Mouse (Mus musculus): Measurements from ENCODE around the gene Pank2.
"Not testable (repeated sequence)": the region's sequence is repeated elsewhere in the genome, so short reads cannot be mapped to it uniquely, and the experiment has no call there.

The Pank2 gene

GRCm38 (mm10) chr2:131260544-131261307 lies 1.6 kb upstream of the Pank2 start:
- DNase-seq (ENCODE audit: low spot score in 2 of 2): no peak

GRCm38 (mm10) chr2:131261481-131262212 lies 648 bp upstream of the Pank2 start:
- DNase-seq (ENCODE audit: low spot score in 2 of 2): no peak

GRCm38 (mm10) chr2:131262680-131263670 lies 680 bp downstream of the Pank2 start:
- peak; percentile 38 to 49 for DNase-seq (ENCODE audit: low spot score in 2 of 2)

- DNase-seq (ENCODE audit: low spot score in 2 of 2): peak in 1 of 2 experiments; percentile 32
Measured at GRCm38 (mm10) chr2:131264027-131264426, 1.7 kb downstream of the Pank2 start.

DNA sequence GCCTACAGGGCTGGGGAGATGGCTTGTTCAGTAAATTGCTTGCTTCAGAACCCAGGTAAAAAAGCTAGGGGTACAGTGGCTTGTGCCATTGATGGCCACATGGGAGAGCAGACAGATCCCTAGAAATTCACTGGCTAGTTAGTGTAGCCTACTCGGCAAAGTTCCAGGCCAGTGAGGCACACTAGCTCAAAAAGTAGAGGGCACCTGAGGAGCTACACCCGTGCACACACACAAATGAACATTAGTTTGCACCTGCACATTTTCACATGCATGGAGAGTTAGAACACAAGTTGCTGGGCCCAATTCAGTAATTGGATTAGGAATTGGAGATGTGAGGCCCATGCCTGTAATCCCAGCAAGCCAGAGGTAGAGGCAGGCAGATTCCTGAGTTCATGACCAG lies 2.8 kb downstream of the Pank2 start:
- DNase-seq (ENCODE audit: low spot score in 2 of 2): no peak

- DNase-seq (ENCODE audit: low spot score in 2 of 2): no peak
Measured at GRCm38 (mm10) chr2:131275493-131275892, 13.2 kb downstream of the Pank2 start.

GRCm38 (mm10) chr2:131276722-131277121 lies 14.4 kb downstream of the Pank2 start:
- no peak for DNase-seq (ENCODE audit: low spot score in 2 of 2)

DNA sequence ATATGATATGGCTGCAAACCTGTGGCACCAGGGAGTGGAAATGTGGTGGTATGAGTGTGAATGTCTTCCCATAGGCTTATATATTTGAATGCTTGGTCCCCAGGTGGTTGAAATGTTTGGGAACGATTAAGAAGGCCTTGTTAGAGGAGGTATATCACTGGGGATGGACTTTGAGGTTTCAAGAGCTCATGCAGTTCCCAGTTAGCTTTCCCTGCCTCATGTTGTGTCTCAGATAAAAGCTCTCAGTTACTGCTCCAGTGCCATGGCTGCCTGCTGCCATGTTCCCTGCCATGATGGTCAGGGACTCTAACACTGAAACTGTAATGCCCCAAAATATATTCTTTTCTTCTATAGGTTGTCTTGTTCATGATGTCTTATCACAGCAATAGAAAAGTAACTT lies 19.3 kb downstream of the Pank2 start:
- no peak for DNase-seq (ENCODE audit: low spot score in 2 of 2)

DNA sequence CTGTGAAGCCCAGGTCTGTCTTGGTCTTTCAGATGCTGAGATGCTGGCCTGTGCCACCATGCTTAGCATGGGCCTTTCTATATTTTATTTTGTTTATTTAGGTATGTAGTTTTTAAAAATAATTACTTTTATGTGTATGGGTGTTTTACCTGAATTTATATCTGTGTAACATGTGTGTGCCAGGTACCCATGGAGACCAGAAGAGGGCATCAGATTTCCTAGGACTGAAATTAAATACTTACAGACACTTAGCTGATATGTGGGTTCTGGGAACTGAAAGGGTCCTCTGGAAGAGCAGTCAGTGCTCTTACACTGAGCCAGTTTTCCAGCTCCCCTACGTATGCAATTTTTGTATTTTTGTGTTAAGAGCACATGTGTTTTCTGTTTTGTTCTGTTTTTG lies 24.0 kb downstream of the Pank2 start:
- DNase-seq (ENCODE audit: low spot score in 2 of 2): no peak

DNA sequence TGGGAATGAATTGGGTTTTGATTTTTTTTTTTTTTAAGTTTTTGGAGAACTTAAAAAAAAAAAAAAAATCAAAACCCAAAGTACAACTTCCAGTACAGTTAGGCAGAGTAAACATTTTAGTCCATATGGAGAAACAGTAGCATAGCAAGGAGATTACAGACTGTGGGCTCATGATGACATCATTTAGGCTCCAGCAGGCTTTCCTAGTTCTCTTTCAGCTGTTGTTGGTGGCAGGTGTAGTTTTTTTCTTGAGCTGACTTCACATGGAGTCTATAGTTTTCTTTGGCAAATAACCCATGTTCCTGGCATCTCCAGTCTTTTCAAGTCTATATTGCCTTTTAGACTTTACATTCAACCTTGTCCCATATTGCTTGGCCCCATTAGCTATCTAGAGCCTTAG lies 28.4 kb downstream of the Pank2 start:
- DNase-seq (ENCODE audit: low spot score in 2 of 2): no peak

DNA sequence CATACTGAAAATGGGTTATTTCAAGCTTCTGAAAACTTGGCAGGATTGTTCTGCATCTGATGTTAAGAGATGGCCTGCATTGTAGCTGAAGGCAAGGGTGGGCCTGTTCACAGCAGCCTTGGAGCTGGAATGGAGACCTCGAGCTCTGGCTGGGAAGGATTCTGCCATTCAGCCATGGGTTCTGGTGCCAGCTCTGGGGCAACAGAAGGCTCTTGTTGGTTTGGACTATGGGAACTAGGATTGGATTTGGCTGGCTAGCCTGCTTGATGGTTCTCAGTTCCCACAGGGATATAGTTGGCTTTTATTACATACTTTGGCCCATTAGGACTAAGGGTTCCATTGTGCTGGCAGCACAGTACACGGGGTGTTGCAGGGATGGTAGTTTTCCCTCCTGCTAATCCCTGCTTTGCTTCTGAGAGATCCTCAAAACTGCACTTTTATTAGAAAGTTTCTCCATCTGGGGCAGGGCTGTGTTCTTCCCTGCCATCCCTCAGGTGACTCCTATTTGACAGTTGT lies 34.5 kb downstream of the Pank2 start:
- no peak for DNase-seq (ENCODE audit: low spot score in 2 of 2)

- not testable (repeated sequence) for DNase-seq (ENCODE audit: low spot score in 2 of 2)
Measured at GRCm38 (mm10) chr2:131298674-131299073, 36.4 kb downstream of the Pank2 start.

- DNase-seq (ENCODE audit: low spot score in 2 of 2): no peak
Measured at GRCm38 (mm10) chr2:131300485-131300884, 38.2 kb downstream of the Pank2 start.

DNA sequence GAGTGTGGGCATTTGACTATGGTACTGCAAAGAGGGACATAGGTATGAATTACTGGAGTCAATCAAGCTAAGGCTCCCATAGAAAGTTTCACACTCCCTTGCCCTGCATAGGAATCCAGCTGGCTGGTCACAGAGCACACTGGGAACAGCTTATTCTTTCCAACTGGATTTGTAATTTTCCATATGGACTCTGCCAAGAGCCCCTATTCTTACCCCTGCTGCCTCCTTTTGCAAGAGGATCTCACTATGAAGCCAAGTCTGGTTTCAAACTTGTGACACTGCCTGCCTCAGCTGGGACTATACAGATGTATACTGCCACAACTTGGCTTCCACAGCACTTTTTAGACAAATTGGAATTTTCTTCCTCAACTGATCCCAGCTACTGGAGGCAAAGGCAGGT lies 39.3 kb downstream of the Pank2 start:
- DNase-seq (ENCODE audit: low spot score in 2 of 2): no peak

- no peak for DNase-seq (ENCODE audit: low spot score in 2 of 2)
Measured at GRCm38 (mm10) chr2:131304497-131304896, 42.2 kb downstream of the Pank2 start.

DNA sequence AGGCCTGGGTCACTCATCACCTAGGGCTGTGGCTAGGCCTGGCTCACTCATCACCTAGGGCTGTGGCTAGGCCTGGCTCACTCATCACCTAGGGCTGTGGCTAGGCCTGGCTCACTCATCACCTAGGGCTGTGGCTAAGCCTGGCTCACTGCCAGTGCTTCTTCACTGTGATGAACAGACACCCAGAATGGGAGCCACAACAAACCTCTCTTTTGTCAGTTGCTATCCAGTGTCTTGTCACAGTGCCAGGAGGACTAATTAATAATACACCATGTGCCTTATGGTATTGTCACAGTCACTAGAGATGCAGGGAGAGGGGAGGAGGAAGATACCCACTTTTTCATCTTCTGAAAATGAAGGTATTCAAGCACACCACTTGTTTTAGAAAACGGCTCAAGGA lies 42.9 kb downstream of the Pank2 start:
- DNase-seq (ENCODE audit: low spot score in 2 of 2): not testable (repeated sequence)

DNA sequence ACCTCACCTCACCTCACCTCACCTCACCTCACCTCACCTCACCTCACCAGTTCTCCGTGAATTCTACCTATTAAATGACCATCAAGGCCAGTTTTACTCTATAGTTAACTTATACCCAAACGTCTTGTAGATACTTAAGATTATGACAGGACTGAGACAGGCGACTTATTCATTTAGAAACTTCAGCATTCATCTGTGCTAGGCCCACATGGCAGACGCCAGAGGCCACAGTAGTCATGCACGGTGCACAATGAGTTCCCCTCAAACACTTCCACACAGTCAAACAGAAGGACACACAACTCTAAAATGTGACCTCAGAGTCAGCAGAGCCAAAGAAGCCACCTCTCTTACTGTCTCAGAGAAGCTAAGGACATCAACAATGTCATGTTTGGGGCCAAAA lies 45.1 kb downstream of the Pank2 start:
- no peak for DNase-seq (ENCODE audit: low spot score in 2 of 2)

GRCm38 (mm10) chr2:131307822-131308221 lies 45.5 kb downstream of the Pank2 start:
- no peak for DNase-seq (ENCODE audit: low spot score in 2 of 2)

- no peak for DNase-seq (ENCODE audit: low spot score in 2 of 2)
Measured at GRCm38 (mm10) chr2:131309296-131309695, 47.0 kb downstream of the Pank2 start.

- no peak for DNase-seq (ENCODE audit: low spot score in 2 of 2)
Measured at GRCm38 (mm10) chr2:131316167-131316566, 53.9 kb downstream of the Pank2 start.

GRCm38 (mm10) chr2:131319401-131319800 lies 57.1 kb downstream of the Pank2 start:
- DNase-seq (ENCODE audit: low spot score in 2 of 2): no peak

DNA sequence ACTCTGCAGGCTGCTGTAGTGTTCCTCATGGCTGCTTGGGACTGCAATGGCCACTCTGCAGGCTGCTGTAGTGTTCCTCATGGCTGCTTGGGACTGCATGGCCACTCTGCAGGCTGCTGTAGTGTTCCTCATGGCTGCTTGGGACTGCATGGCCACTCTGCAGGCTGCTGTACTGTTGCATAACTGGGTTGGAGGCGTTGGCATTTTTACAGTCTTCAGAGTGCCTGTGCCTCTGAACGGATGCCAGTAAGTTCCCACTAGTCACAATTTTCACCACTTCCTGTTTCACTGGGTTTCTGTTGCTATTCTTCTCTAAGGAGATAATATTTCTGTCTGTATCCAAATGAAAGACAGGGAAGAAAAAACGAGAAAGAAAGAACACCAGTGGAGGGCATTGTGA lies 58.9 kb downstream of the Pank2 start:
- DNase-seq (ENCODE audit: low spot score in 2 of 2): not testable (repeated sequence)

Data from spleen, postnatal 10 days (tissue).